Comparison of ENCODE assay signal across 7 mouse cellular contexts in genomic region chr17:6107015-6107601, GRCm38 (mm10). TPM values are rescaled to one million over a fixed set of nuclear protein-coding genes. Genes with fewer than 3 reads are reported as not detected.
A peak's percentile ranks its signal among the peaks of the same experiment; 100 is the strongest.
DNase-seq lines count a peak whose midpoint lies in the region; ATAC-seq and TF ChIP-seq lines count a peak whose summit lies in the region.

No protein-coding gene starts in this region.

- WGBS in intestine, embryonic 15.5 days = under 1% methylated on average over 49 of the region's 50 CpGs
- under 1% methylated on average over 35 of the region's 50 CpGs for WGBS in limb, embryonic 11.5 days
- WGBS in midbrain, embryonic 12.5 days = under 1% methylated on average over 50 of the region's 50 CpGs

- peak overlapping the region; percentile 57 for H3K27ac ChIP-seq in cortical plate, adult 2 months (ENCODE audit: insufficient read depth, low read length)
- peak overlapping the region; percentile 96 for H3K27ac ChIP-seq in intestine, embryonic 15.5 days
- H3K27ac ChIP-seq in limb, embryonic 11.5 days (replicated peaks; ENCODE audit: low read depth, low read length) = peak overlapping the region; percentile 85
- peak overlapping the region; percentile 97 for H3K27ac ChIP-seq in midbrain, embryonic 12.5 days (replicated peaks)

- H3K4me3 ChIP-seq in cortical plate, adult 2 months (ENCODE audit: insufficient read depth, low read length) = peak overlapping the region; percentile 48
- H3K4me3 ChIP-seq in intestine, embryonic 15.5 days (replicated peaks) = peak overlapping the region; percentile 94
- H3K4me3 ChIP-seq in limb, embryonic 11.5 days (ENCODE audit: low read depth, low read length) = peak overlapping the region; percentile 78
- peak overlapping the region; percentile 94 for H3K4me3 ChIP-seq in midbrain, embryonic 12.5 days

- H3K9me3 ChIP-seq in intestine, embryonic 15.5 days = no peaks in the 10 kb centered on the region
- no peaks in the 10 kb centered on the region for H3K9me3 ChIP-seq in limb, embryonic 11.5 days (ENCODE audit: control insufficient read depth, low read length)
- H3K9me3 ChIP-seq in midbrain, embryonic 12.5 days = no peaks in the 10 kb centered on the region

- no peaks in the 10 kb centered on the region; the same call in 1 of the 2 replicates for H3K27me3 ChIP-seq in intestine, embryonic 15.5 days (replicated peaks)
- H3K27me3 ChIP-seq in limb, embryonic 11.5 days (ENCODE audit: control insufficient read depth, insufficient read depth, low read length) = no peaks in the 10 kb centered on the region
- H3K27me3 ChIP-seq in midbrain, embryonic 12.5 days = peaks cover 16% of the 10 kb centered on the region

- H3K4me2 ChIP-seq in intestine, embryonic 15.5 days (replicated peaks) = peak overlapping the region; percentile 55
- peak overlapping the region; percentile 81 for H3K4me2 ChIP-seq in limb, embryonic 11.5 days (ENCODE audit: low read depth, severe bottlenecking)
- peak overlapping the region; percentile 81 for H3K4me2 ChIP-seq in midbrain, embryonic 12.5 days (replicated peaks)

- no peak for TF ChIP-seq CTCF in cortical plate, adult 2 months (IDR thresholded peaks at IDR 0.05; ENCODE audit: extremely low read depth, insufficient read depth, low read length)

- DNase-seq in adrenal gland, adult 8-10 months = peak; percentile 28
- peak; percentile 49 for DNase-seq in gastrocnemius, postnatal 25 days
- DNase-seq in limb, embryonic 11.5 days (ENCODE audit: low spot score) = peak; percentile 74
- DNase-seq in spleen, adult 18-20 months = peak; percentile 29 to 42

- peak overlapping the region; percentile 94 for H3K9ac ChIP-seq in intestine, embryonic 15.5 days
- H3K9ac ChIP-seq in limb, embryonic 11.5 days (ENCODE audit: low read length) = peak overlapping the region; percentile 95
- H3K9ac ChIP-seq in midbrain, embryonic 12.5 days (replicated peaks) = peak overlapping the region; percentile 97

- no peak for TF ChIP-seq POLR2A in cortical plate, adult 2 months (IDR thresholded peaks at IDR 0.05; ENCODE audit: extremely low read depth, insufficient read depth, low read length)

- peak; percentile 23 for ATAC-seq in intestine, embryonic 15.5 days
- ATAC-seq in limb, embryonic 11.5 days (ENCODE audit: insufficient number of reproducible peaks, low FRiP score, low TSS enrichment, low read depth) = peak; percentile 59
- ATAC-seq in midbrain, embryonic 12.5 days (ENCODE audit: low FRiP score, low read depth) = 0 out of 2 replicates have a peak, but pooled peaks have one; percentile 13

- H3K36me3 ChIP-seq in intestine, embryonic 15.5 days = no peaks in the 10 kb centered on the region
- H3K36me3 ChIP-seq in limb, embryonic 11.5 days (ENCODE audit: control insufficient read depth, insufficient read depth, low read length) = no peaks in the 10 kb centered on the region
- H3K36me3 ChIP-seq in midbrain, embryonic 12.5 days = peaks cover 6% of the 10 kb centered on the region; the same call in 1 of the 2 replicates

- peaks cover 4% of the 10 kb centered on the region; the same call in 1 of the 2 replicates for H3K4me1 ChIP-seq in cortical plate, adult 2 months (ENCODE audit: control insufficient read depth, insufficient read depth, low read length)
- H3K4me1 ChIP-seq in intestine, embryonic 15.5 days (replicated peaks) = peaks cover 8% of the 10 kb centered on the region; the same call in 1 of the 2 replicates
- peaks cover 9% of the 10 kb centered on the region for H3K4me1 ChIP-seq in limb, embryonic 11.5 days (ENCODE audit: control insufficient read depth, insufficient read depth, low read length)
- H3K4me1 ChIP-seq in midbrain, embryonic 12.5 days = peaks cover 23% of the 10 kb centered on the region

RNA-seq across cellular contexts. Expression of gene Tulp4, which starts 0.9 kb away (rescaled TPM):
- 100 to 1,000 TPM in 2 of 4 experiments, 10 to 100 TPM in 2; 86.9 to 123 (median 107) TPM for total RNA-seq in adrenal gland, adult 8-10 months (2022)
- polyA plus RNA-seq in cortical plate, adult 2 months (2012; rRNA removed) = 79.1 and 82.0 TPM in 2 replicates
- 100 to 1,000 TPM in 1 of 2 experiments, 10 to 100 TPM in 1; 95.2 to 117 TPM for total RNA-seq in gastrocnemius, postnatal 25 days (2021)
- 70.9 and 95.9 TPM in 2 replicates for polyA plus RNA-seq in intestine, embryonic 15.5 days (2015; fragmentation: Nextera tagmentation; extraction: Ambion mirVana)
- polyA plus RNA-seq in limb, embryonic 11.5 days (2014; fragmentation: Nextera tagmentation; extraction: Ambion mirVana) = 91.1 and 94.9 TPM in 2 replicates
- polyA plus RNA-seq in midbrain, embryonic 12.5 days (2016; fragmentation: Nextera tagmentation; extraction: Ambion mirVana) = 130 and 131 TPM in 2 replicates

RNA-seq across cellular contexts. Expression of gene Gtf2h5, which starts 27.5 kb away (rescaled TPM):
- 10 to 100 TPM; 72.6 to 91.7 (median 76.8) TPM for total RNA-seq in adrenal gland, adult 8-10 months (2022)
- 83.4 and 86.6 TPM in 2 replicates for polyA plus RNA-seq in cortical plate, adult 2 months (2012; rRNA removed)
- total RNA-seq in gastrocnemius, postnatal 25 days (2021) = 10 to 100 TPM; 45.1 to 49.0 TPM
- polyA plus RNA-seq in intestine, embryonic 15.5 days (2015; fragmentation: Nextera tagmentation; extraction: Ambion mirVana) = 155 and 165 TPM in 2 replicates
- 169 and 176 TPM in 2 replicates for polyA plus RNA-seq in limb, embryonic 11.5 days (2014; fragmentation: Nextera tagmentation; extraction: Ambion mirVana)
- 157 and 168 TPM in 2 replicates for polyA plus RNA-seq in midbrain, embryonic 12.5 days (2016; fragmentation: Nextera tagmentation; extraction: Ambion mirVana)

RNA-seq across cellular contexts. Expression of gene Serac1, which starts 27.6 kb away (rescaled TPM):
- total RNA-seq in adrenal gland, adult 8-10 months (2022) = 10 to 100 TPM in 2 of 4 experiments, 1 to 10 TPM in 2; 8.9 to 10.6 (median 9.9) TPM
- 24.3 and 25.2 TPM in 2 replicates for polyA plus RNA-seq in cortical plate, adult 2 months (2012; rRNA removed)
- 1 to 10 TPM; 5.2 to 5.4 TPM for total RNA-seq in gastrocnemius, postnatal 25 days (2021)
- polyA plus RNA-seq in intestine, embryonic 15.5 days (2015; fragmentation: Nextera tagmentation; extraction: Ambion mirVana) = 4.8 and 5.3 TPM in 2 replicates
- polyA plus RNA-seq in limb, embryonic 11.5 days (2014; fragmentation: Nextera tagmentation; extraction: Ambion mirVana) = 4.7 and 5.8 TPM in 2 replicates
- polyA plus RNA-seq in midbrain, embryonic 12.5 days (2016; fragmentation: Nextera tagmentation; extraction: Ambion mirVana) = 9.5 and 10.6 TPM in 2 replicates

Comparison
In these comparisons a context has a peak if more than half of its experiments do, and no peak if none do; other contexts are left out.
1. Peak in every context shown above with its lines: DNase-seq, ATAC-seq, H3K4me3 ChIP-seq and H3K27ac ChIP-seq.